Mouse (Mus musculus): ENCODE results near the gene Rab6a.

- TF ChIP-seq CTCF (IDR thresholded peaks at IDR 0.05; ENCODE audit: low read depth, low read length) = peak; percentile 12; the same call in 1 of the 2 replicates
- no peak for TF ChIP-seq POLR2A (IDR thresholded peaks at IDR 0.05; ENCODE audit: extremely low read depth, insufficient read depth, low read length)
Measured at GRCm38 (mm10) chr7:100622277-100622676, 15.1 kb downstream of the Rab6a start.

All from liver, adult 2 months (tissue).